Mouse (Mus musculus) T-helper 17 cell (primary cell): ENCODE measurements around the gene C330021F23Rik.
"Not testable (repeated sequence)": the region's sequence is repeated elsewhere in the genome, so short reads cannot be mapped to it uniquely, and the experiment has no call there.

Experiments
- in situ Hi-C, 2 experiments: fragments of 300-600 bp; cut with MboI, MseI; formaldehyde crosslinking; loops; 1 replicate in 1 of 2; 2 replicates in 1 of 2; pipeline ENCODE4 v1.15.1; 2025; ENCODE audit warnings: high pct_unique_total_duplicates in 2 of 2

Gene C330021F23Rik

GRCm38 (mm10) chr8:3567641-3568371 lies at the start of gene C330021F23Rik:
TSS of gene C330021F23Rik (plus strand) at chr8:3567990.
- in situ Hi-C loops, result no loop called here

DNA sequence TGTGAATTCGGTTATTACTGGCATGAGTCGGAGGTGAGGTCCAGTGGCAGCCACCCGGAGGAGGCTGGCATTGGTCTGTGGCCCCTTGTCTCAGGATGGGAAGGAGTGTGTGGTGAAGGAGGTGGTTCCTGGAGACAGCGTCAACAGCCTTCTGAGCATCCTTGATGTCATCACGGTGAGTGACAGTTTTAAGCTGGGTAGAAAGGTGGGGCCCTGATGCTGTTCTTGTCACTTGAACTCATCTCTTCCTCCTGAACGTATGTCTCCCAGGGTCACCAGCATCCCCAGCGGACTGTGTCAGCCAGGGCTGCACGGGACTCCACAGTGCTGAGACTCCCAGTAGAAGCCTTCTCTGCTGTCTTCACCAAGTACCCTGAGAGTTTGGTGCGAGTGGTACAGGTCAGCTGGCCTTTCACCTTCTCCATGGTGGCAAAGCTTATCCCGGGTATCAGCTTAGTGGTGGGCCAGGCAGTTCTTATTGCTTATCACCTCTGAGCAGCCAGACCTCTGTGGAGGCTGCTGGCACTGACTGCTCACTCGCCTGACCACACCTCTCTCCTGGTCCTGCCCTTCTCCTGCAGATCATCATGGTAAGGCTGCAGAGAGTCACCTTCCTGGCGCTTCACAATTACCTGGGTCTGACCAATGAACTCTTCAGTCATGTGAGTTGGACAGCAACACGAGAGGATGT lies 45.6 kb upstream of the C330021F23Rik start:
- in situ Hi-C loops, result no loop called here

- in situ Hi-C loops, result no loop called here
Observed at GRCm38 (mm10) chr8:3530816-3531215, 37.0 kb upstream of the C330021F23Rik start.

- in situ Hi-C loops, result no loop called here
Observed at GRCm38 (mm10) chr8:3531936-3532335, 35.9 kb upstream of the C330021F23Rik start.

DNA sequence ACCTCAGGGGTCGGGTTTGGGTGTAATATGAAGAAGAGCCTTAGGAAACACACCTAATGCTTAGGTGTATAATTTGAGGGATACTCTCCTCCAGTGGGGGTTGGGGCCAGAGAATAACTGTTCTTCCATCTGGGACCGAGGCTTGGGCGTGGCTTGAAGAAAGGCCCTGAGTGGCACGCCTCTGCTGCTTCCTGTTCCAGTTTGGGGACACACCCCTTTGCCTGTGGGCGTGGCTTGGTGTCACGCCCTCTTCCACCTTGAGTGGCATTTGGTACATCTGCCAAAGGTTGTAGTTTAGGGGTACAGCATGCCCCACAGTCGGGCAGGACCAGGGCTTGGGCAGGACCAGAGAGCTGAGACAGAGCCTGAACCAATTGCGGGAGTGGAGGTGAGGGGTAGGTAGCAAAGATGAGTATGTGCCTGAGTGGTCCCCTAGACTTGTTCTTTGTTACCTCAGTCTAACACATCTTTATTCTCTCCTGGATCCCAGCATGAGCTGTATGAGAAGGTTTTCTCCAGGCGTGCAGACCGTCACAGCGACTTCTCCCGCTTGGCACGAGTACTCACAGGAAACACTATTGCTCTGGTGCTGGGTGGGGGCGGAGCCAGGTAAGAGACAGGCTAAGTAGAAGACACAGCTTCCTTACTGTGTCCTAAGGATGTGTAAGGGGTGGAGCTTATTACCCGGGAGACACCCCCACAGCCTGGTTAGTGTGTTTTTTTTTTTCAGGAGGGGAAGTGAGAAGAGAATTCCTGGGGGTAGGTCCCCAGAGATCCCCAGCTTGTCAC lies 31.5 kb upstream of the C330021F23Rik start:
- in situ Hi-C loops, result no loop called here

DNA sequence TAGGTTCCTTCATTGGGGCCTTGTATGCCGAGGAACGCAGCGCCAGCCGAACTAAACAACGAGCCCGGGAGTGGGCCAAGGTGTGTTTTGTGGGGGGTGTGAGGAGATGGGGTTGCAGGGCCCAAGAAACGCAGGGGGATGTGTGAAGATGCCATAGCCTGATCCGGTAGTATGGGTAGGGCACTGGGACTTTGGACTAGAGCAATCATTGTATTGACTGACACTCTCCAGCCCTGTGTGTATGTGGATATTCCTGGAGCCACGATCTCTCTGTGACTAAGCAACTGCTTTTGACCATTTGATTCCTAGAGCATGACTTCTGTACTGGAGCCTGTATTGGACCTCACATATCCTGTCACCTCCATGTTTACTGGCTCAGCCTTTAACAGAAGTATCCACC lies 30.9 kb upstream of the C330021F23Rik start:
- in situ Hi-C loops, result no loop called here

- in situ Hi-C loops, result no loop called here
Observed at GRCm38 (mm10) chr8:3537666-3538065, 30.1 kb upstream of the C330021F23Rik start.

DNA sequence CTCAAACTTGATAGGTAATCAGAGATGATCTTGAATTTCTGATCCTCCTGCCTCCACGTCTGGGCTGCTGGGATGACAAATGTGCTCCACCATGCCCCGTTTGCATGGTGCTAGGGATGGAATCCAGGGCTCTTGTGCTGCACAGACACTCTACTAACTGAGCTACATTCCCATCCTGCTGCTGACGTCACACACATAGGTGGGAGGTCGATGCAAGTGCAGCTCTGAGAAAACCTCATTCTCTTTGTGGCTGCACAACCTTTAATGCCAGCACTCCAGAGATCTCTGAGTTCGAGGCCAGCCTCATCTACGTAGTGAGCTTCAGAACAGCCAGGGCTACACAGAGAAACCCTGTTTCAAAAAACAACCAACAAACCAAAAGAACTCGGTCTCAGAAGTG lies 28.6 kb upstream of the C330021F23Rik start:
- in situ Hi-C loops, result no loop called here

DNA sequence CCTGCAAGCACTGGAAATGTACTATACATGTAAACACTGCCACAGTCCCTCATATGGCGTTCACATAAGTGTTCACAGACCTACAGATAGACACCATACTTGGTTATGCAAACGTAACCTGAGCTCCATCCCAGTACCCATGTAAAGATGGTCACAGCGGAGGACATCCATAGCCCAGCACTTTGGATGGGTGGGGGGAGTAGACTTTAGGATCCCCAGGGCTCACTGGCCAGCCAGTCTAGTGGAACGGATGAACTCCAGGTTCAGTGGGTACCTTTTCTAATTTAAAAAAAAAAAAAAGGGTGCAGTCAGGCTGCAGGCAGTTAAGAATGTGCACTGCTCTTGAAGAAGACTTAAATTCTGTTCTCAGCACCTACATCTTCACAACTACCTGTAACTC lies 27.7 kb upstream of the C330021F23Rik start:
- in situ Hi-C loops, result no loop called here

DNA sequence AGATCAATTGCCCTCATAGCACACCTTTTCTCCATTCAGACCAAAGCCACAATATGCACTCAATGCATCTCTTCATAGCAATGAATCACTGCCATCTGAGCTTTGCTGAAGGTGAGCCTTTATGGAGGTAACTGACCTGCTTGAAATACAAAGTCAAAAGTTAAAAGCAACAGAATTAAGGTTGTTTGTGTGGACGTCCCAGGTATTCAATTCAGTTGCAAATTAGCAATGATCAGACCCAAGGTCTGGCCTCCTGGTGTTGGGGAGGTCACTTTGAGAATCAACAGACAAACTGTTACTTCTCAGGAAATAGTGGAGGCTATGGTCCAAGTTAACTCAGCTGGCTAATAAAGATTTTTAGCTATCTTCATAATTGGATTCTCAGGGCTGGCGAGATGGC lies 21.3 kb upstream of the C330021F23Rik start:
- in situ Hi-C loops, result no loop called here

DNA sequence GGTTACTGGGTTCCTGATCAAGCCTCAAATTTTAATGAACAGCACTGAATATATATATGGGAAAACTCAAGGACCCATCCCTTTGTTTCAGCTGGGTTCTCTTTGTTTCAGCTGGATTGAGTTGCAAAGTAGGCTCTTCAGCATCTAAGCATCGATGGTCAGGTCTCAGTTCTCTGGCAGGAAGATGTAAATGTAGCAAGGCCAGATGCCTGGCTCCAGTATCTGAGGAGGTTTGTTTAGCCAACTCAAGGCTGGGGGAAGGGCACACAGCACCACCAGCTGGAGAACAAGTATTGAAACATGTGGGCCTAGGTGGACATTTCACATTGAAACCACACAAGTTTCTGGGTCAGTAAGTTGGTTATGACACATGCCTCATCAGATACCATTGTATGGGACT lies 15.6 kb upstream of the C330021F23Rik start:
- in situ Hi-C loops, result no loop called here

GRCm38 (mm10) chr8:3556114-3556513 lies 11.7 kb upstream of the C330021F23Rik start:
- in situ Hi-C loops, result no loop called here

GRCm38 (mm10) chr8:3568378-3568777 lies 588 bp downstream of the C330021F23Rik start:
- in situ Hi-C loops, result no loop called here

- in situ Hi-C loops, result no loop called here
Observed at GRCm38 (mm10) chr8:3569784-3570183, 2.0 kb downstream of the C330021F23Rik start.

- in situ Hi-C loops, result no loop called here
Observed at GRCm38 (mm10) chr8:3574546-3574945, 6.8 kb downstream of the C330021F23Rik start.

DNA sequence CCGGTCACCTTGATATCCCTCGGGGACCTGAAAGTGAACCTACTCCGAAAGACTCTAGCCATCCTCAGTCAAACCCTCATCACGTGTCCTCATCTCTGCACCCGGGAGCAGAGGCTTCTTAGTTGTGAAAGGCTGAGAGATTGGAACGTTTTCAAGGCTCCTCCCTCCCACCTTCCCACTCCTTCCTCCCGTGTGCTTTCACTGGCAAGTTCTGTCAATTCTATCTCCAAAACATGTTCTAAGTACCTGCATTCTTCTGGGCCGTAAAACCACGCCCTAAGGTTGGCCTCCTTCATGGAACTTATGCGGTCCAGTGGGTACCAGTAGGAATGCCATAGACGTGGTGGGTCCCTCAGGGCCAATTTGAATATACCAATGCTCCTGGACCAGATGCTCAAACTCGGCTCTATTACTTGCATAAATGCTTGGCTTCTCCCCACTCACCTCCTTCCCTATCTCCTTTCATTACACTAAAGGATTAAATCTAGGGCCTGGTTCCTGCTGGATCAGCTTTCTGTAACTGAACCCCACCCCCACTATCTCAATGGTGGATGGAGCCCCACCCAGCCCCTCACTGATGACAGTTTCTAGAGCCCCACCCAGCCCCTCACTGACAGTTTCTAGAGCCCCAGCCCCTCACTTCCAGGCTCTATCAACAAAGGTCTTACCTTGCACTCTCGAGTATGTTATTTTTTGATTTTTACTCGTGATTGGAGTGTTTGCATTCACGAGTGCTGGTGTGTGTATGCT lies 8.6 kb downstream of the C330021F23Rik start:
- in situ Hi-C loops, result no loop called here

DNA sequence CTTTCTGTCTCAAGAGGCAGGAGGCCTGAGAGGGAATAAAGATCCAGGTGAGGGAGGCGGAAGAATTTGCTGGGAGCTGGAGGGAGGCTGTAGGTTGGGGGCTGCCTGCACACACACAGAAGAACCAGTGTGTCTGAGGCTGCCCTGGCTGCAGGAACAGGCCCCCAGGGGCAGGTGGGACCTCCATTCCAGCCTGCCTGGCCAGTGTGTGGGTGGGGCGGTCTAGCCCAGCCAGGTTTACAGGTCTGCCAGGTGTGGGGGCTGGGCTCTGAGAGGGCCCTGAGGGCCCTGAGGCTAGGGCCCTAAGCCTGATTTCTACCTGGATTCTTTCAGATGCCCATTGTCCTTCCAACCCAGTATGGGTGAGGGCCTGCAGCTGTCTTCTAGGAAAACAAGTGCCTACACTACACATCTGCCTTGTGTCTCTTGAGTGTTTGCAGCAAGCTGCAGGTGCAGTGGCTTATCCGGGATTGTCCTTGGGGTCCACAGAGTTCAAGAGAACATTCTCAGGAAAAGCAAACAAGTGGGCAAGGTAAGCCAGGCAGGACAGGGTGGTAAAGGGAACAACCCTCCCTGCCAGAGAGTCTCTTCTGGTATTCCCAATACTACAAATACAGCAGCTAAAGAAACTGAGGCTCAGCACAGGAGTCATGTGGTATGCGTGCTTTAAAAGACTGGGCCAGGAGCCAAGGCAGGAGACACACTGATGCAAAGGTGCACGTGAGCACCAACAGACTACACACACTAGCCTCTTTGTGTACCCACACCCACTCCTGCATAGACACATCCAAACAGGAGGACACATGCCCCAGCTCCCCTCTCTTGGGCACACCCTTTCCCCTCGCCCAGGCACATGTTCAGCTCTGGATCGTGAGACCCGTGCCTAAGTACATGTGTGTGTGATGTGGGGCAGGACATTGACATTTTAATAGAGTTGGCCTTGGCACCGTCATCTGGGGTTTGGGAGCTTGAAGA lies 11.9 kb downstream of the C330021F23Rik start:
- in situ Hi-C loops, result no loop called here

DNA sequence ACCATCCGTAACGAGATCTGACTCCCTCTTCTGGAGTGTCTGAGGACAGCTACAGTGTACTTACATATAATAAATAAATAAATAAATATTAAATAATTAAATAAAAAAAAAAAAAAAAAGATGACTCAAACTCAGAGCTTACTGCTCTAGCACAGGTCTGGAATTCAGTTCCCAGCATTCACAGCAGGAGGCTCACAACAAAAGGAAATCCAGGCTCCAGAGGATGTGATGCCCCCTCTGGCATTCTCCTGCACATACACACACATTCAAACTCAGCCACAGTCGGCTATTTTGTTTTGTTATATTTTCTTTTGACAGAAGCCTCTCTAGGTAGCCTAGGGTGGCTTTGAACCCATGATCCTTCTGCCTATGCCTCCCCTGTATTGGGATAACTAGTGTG lies 14.2 kb downstream of the C330021F23Rik start:
- in situ Hi-C loops, result not testable (repeated sequence)

GRCm38 (mm10) chr8:3586452-3586851 lies 18.7 kb downstream of the C330021F23Rik start:
- in situ Hi-C loops, result no loop called here

GRCm38 (mm10) chr8:3586993-3587390 lies 19.2 kb downstream of the C330021F23Rik start, which contains the start of gene Camsap3:
TSS of gene Camsap3 (plus strand) at chr8:3587293.
- in situ Hi-C loops, result no loop called here
